Mouse (Mus musculus): Measurements from ENCODE around the gene Crispld2.

DNA sequence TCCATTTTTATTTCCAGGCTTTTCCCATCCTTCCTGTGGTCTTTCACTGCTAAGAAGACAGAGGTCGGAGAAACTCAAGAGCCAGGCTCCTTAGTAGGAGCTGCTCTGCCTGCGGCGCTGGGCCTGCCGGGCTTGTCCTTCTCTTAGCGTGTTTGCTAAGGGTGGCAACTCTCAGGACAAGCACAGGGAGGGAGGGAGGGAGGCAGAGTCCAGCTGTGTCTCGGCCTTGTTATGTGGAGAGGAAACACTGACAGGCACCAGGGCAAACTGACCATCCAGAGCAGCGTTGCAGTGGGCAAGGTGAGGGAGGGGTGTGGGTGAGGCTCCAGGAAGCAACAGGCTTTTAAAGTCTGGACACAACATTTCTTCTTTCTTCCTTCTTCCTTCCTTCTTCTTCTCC lies 97.3 kb downstream of the Crispld2 start:
- TF ChIP-seq CTCF (IDR thresholded peaks at IDR 0.05; ENCODE audit: borderline replicate concordance, control insufficient read depth, extremely low read depth, insufficient read depth, low read length, poor library complexity) (no peak), POLR2A (IDR thresholded peaks at IDR 0.05; ENCODE audit: control insufficient read depth, extremely low read depth, insufficient read depth, low read length, poor library complexity) (no peak)
